Mouse (Mus musculus): ENCODE measurements around the gene Pdss1.

The Pdss1 gene

DNA sequence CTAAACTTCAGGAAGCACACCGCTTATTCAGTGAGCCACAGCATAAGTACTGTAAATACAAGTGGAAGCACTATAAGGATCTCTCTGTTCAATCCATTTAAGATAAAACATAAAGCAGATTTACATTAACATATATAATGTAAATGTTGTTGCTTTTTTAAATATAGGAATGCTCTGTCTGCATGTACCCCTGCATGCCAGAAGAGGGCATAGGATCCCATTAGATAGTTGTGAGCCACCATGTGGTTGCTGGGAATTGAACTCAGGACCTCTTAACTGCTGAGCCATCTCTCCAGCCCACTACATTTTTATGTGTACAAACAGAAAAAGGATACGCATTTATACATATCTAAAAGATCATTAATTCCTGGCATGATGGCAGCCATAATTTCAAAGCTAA is 66.4 kb downstream of the Pdss1 start:
- no peak for DNase-seq (ENCODE audit: inconsistent ontology term)

DNA sequence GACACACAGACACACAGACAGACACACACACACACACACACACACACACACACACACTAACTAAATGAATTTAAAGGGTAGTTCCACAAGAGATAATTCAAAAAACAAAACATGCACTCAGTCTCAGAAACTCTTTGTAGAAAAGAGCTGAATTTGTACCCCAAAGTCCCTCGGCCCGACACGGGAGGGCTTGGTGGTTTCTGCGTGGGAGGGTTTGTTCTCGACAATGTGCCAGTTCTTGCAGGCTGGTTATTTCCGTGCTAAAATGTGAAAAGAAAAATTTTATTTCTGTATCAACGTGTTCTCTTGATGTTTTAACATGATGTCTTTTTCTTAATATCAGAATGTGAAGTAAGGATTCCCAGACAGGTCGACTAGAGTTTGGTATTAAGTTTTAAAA is 66.9 kb downstream of the Pdss1 start:
- DNase-seq (ENCODE audit: inconsistent ontology term) = no peak

DNA sequence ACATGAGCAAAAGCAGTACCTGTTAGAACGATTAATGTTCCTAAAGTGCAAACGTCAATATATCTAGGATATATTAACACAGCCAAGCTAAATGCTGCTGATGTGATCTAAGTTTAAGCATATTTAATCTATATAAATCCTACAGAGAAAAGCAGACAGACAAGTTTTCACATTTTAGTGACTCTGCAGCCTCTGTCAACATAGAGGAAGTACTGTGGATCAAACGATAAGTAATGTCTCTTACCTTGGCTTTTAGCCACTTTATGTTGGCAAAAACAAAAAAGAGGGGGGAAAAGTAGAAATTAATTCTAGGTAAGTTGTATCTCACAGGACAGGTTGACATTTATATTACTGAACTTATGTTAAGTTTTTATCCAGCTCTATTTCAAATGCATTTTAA is 67.6 kb downstream of the Pdss1 start:
- no peak for DNase-seq (ENCODE audit: inconsistent ontology term)

DNA sequence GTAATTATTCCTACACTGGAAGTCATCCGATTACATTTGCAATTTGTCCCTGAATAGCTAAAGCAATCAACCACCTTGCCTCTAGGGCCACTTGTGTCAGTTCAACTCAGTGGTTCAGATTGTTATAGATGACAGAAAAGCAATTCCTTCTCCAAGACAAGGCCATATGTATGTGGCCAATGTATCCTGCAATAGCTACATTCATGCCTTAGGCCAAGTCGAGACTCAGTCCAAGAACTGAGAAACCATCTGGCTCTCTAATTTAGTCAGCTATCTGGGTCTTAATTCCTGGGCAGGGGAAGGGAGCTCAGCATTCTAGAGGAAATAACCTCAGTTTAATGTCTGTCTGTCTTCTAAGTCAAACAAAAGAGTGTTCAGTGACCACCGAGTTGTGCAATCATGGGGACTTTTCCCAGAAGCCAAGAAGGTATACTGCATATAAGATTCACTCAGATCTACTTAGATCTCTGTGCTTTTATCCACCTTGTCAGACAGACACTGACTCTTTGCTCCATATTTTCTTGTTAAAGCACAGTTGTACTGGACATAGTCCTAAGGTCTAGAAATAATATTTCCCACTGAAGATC is 82.2 kb downstream of the Pdss1 start:
- no peak for DNase-seq (ENCODE audit: inconsistent ontology term)

DNA sequence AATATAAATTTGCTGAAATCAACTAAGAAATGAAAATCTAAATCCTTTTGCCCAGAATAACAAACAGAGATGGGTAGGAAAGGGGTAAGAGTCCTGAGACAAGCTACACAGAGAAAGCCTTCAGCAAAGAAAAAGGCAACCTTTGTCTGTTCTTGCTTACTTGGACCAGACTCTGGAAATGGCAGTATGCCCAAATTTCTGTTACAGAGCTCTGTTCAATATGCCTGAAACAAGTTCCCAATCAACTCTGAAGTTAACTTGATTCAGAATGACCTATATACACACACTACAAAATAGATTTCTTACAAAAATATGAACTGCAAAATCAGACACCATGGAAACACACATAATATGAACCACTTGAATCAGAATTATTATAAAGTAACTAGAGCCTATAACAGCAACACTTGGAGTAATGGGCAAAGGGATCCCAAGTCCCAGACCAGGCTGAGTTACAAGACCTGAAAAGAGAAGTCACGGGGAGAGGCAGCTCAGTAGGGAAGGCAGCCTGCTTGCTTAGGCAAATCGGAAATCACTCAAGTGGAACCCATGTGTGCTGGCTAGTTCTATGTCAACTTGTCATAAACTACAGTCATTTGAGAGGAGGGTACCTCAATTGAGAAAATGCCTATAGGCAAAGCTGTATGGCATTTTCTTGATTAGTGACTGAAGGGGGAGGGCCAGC is 90.8 kb downstream of the Pdss1 start:
- peak; percentile 66 for DNase-seq (ENCODE audit: inconsistent ontology term)
